Mouse (Mus musculus): ENCODE measurements around the gene Tsacc.

DNA sequence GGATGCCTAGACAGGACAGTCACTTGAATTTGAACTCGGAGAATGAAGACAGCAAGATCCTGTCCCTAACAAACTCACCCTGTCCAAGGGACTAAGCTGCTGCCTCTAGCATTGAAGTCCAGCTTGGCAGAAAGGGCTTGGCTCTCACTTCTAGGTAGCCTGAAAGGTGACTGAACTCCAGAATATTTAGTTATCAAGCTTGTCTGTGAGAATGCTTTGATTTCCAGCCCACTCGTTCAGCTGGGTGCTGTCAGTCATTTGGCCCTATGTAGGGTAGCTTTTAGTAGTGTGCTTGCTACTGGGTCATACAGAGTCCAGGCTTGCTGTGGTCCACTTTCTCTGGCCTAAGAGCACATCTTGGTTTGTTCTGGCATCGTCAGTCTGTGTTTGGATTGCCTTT is 42.2 kb upstream of the Tsacc start:
- TF ChIP-seq CTCF (IDR thresholded peaks at IDR 0.05; ENCODE audit: control insufficient read depth, insufficient read depth, low read length) (no peak), POLR2A (IDR thresholded peaks at IDR 0.05; ENCODE audit: borderline replicate concordance, control insufficient read depth, low read depth, low read length) (no peak)

All from bone marrow, adult 2 months (tissue).